Mouse (Mus musculus) embryo, embryonic 10 days (tissue): ENCODE data around the gene Rad51b.

ENCODE experiments used
- DNase-seq: peaks from one replicate; pipeline ENCODE4 v3.0.0-alpha.2; 2015; ENCODE audit warnings: low spot score

The Rad51b gene

DNA sequence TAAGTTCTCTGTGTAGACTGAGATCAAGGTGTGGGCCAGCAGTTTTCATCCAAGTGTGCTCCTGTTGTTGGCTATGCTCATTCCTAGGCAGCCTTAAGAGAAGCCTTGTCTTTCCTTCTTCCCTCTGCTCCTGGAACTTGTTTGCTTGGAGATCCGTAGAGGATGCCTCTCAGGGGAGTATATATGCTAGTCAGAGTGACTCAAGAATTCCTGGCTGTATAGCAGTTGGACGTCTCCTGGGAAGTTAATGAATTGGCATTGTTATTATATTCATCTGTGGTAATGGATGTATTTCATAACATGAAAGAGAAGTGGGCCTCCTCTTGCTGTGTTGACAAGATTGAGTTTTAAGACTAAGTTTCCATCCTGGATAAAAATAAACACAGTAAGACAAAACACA, 196.4 kb downstream of the Rad51b start:
- no peak for DNase-seq

DNA sequence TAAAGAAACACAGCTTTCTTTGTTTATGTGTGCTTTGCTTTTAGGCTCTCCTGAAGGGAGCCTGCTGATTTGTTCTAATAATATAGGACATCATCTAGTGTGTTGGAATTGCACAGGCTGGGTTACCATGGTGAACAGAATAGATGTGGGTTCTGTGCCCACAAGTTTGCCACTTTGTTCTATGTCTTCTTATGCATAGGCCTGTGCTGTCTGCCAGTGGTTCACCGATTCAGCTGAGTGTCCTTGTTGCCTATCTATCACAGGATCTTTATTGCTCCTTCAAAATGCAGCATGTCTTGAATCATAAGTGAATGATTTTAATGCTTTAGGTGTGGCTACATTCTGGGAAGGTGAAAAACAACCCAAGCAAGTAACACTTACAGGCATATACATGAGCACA, 201.2 kb downstream of the Rad51b start:
- no peak for DNase-seq

DNA sequence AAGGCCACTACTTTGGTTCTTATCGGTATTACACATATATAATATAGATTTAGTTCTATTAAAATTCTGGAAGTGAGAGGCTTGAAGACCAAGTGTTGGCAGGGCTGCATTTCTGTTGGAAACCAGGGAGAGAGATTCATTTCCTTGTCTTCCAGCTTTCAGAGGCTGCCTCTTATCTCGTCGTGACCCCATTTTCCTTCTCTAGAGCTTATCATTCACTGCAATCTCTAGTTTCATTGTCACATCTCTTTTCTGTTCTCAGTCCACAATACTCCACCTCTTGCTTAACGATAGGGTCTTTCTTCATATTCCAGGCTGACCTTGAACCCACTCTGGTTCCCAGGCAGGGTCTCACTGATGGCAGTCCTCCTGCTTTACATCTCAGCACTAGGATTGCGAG, 202.7 kb downstream of the Rad51b start:
- no peak for DNase-seq

DNA sequence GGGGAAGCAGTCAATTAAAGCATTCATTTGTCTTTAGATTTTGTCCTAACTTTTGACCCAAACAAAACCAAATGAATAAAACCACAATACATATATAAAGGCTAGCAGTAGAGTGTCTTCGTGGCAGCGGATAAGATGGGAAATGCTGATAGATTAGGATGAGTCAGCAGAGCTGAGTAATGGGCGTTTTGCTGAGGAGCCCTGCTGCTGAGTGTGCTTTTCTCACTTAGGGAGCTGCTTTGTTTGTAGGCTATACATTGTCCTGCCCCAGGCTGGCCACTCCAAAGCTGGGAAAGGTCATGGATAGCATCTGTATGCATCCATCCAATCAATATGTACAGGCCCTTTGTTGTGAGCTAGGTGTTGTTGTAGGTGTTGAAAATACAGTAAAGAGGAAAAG, 204.8 kb downstream of the Rad51b start:
- no peak for DNase-seq

DNA sequence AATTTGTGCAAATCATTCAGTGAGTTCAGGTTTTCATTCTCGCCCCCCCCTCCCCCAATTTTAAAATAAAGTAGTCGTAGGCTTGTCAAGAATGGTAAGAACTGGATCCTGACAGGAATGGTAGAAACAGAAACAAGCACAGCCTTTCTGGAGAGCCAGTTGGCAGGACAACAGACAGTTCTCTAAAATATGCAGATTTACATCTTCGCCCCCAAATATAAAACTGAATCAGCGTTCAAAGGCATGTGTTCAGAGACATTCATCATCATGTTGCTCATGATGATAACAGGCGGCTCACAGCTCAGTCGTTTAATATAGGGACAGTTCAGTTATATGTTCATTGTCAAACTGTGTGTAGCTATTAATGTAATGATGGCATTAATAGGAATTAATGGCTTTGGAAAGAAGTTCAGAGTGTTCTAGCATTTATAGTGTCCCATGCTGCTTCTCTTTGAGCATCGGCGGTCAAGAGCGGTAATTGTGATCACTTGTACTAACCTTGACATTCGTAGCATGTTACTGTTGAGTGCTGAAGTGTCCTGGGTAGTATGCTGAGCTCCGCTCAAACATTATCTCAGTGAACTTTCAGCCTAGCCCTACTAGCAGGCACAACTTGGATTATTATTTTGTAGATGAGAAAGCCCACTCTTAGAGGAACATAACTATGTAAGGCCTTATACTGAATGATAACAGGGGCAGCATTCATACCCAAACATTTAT, 205.9 kb downstream of the Rad51b start:
- no peak for DNase-seq

DNA sequence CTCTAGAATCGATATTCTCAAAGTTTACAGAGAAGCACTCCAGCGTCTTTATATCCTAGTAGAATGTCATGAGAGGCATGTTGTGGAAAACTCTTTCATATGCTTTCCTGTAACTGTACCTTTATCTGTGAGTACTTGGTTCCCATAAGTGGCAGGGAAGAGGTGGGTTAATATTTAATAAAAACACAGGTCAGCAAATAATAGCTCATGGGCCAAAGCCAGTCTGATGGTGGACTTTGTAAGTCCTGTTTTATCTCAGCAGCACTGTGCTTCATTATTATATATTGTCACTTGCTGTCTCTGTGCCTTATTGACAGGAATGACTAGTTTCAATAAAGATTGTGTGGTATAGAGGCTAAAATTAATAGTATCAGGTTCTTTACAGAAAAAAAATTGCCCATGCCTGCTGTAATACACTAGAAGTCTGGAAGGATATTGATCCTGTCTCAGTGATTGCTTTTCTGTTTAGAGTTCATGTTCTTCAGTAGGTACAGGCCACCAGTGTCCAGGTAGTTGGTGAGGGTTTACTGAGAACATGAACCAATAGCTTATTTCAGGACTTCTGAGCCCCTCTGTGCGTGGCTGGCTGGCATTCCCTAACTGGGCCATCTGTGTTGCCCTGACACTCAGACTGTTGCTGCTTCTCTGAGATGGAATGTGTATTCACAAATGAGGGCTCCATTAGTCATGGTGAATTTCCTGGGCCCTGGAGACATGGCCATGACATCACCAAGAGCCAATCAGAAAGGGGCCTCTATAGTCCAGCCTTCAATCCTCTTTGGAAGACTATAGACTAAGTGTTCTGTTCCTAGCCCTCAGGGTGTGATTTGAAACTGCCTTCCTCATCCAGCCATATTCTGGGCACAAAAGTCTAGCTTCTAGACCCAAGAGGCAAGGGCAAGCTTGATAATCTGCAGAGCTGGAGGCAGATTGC, 206.8 kb downstream of the Rad51b start:
- DNase-seq, result peak; percentile 88

DNA sequence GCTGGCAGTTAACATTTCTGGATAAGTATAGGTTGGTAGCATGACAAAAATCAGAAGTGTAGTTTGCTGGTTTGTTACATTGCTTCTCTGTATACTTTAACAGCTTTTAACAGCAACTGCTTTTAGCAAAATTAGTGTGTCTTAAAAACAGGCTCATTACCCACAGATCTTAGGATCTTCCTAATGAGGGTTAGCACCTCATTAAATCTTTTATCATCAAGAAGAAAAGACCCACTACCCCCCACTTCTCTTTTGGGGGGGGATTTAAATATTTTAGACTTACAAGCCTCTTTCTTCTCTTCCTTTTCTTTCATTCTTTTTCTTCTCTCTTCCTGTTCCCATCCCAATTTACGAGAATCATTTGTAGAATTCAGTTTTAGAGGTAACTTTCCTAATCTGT, 207.6 kb downstream of the Rad51b start:
- DNase-seq, result no peak

DNA sequence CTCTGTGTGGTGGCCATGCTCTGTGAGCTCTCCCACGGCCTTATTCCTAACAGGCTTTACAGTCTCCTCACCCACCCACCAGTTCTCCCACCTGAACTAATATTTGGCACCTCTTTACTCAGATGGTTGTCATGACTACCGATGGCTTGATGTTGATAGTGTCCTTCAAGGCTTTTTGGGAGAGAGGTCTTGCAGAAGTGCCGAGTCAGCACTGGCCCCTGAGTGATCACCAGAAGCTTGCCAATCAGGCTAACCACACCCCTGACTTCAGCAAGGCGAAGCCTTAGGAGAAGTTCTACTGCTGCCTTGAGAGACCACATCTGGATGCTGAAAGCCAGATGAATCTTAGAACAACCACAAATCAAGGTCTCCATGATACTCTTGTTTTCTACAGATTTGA, 209.3 kb downstream of the Rad51b start:
- DNase-seq, result peak; percentile 48

DNA sequence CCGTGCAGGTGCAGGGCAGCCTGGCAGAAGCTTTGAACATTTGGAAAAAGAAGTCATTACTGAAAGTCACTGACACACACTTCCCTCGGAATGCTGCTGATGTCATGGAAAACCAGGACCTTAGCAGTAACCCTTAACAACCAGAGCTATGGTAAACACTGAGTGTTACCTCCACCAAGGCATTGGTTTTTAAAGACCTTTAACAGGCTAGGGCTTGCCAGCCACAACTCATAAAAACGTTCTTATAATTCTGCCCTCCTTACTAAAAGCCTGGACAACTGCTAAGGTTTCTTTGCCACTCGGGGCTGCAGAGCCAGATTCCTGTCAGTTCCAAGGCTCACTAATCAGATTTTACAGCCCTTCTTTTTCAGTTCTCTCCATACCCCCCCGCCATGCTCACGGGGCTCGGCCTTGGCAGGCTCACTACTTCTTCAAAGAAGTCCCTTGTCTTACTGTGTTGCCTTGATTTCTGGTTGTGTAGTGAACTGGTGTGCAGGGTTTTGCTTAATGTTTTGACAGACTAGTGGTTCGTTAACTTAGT, 210.1 kb downstream of the Rad51b start:
- DNase-seq, result peak; percentile 74

DNA sequence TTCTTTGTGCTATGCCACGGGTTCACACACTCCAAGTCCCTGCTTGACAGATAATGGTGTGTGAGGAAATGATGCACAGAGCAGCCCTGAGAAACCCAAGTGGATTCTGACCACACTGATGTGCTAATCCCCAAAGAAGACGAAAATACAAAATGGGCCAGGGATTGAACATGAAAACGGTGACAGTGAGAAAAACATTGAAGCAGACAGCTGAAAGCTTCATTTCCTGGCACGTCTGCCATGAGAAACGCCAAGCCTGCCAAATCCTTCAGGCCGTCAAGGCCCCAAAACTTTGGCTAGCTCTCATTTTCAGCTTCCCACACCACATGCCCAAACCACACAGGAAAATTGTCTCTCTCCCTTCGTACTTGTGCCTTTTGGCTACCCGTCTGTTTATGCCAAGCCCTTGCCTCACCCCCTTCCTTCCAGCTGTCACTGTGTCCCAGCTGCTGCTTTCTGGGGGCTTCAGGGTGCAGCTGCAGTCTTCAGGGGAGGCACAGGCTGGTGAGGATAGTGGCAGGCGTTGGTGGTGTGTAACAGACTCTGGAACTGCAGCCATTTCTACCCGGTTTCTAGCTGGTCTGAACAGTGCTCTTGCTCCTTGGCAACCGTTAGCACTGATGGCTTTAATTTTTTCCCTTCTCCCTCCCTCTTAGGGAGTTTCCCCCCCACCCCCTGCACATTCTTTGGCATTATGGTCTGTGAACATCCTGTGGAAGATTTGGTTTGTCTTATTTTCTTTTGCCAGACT, 214.5 kb downstream of the Rad51b start:
- DNase-seq, result no peak

DNA sequence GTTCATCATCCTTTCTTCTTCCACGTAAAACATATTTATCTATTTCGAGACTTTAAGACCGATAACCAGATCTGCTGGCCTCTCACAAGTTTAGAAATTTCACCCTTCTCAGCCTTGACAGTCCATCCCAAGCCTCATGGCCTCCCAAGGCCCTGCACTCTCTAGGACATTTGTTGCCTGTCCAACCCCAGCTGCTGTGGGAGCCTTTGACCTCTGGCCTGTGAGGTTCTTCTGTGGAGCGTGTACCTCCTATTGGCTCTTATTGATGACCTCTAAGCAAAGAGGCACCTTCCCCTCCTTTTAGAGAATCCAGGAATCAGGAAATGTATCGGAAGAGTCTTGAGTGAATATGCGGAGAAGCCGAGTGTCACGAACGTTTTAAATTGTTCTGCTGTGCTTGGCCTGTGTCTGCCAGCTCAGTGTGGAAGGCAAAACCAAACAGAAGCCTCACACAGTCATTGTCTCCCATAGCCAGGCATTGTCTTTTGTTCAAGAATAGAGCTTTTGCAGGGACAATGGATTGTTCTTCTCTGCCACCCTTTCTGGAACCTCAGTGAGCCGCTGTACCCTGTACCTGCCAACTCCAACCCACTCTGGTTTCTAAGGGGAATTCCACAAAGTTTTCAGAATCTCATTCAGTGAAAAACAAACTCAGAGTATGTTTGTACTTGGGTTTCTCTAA, 215.3 kb downstream of the Rad51b start:
- DNase-seq, result no peak

DNA sequence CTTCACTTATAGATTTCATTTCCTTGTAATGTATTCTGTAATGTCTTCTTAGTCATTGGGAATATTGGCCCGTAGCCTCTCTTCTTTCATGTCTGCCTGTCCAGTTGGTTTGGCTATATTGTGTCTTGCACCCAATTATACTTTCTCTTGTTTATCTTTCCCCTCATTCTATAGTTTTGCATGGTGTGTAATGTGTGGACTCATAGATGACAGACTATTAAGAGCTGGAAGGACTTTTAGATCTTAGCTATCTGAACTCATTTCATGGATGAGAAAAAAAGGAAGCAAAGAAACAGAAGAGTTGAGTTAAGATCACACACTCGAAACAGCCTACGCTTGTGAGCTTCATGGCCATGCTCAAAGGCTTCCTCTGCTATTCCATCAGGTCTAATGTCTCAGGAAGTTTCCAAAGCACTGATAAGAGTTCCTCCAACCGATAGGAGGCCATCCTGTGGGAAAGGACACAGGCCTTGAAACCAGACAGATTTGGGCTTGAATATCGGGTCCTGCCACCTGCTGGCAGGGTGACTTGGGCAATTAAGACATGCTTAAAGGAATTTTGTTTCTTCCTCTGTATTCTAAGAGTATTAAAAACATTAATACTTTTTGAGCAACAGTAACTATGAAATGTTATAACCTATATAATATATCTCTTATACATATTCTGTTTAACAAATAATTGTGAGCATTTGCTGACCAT, 216.1 kb downstream of the Rad51b start:
- no peak for DNase-seq

DNA sequence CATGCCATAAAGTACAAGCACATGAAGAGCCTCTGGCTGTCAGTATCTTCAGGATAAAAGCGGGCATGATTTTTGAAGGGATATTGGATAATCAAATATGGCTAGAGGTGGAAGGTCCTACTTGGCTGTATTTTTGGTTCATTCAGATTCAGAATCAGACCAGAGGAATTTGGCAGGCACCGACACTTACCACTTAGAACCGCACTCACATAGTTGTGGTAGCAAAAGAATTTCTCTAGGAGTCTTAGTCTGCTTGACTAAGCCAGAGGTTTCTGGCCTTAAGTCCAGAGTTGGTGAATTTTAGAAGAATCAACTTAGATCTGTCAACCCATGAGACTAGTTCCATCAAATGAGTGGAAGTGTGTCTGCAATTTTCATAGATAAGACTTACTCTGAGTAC, 217.6 kb downstream of the Rad51b start:
- no peak for DNase-seq

DNA sequence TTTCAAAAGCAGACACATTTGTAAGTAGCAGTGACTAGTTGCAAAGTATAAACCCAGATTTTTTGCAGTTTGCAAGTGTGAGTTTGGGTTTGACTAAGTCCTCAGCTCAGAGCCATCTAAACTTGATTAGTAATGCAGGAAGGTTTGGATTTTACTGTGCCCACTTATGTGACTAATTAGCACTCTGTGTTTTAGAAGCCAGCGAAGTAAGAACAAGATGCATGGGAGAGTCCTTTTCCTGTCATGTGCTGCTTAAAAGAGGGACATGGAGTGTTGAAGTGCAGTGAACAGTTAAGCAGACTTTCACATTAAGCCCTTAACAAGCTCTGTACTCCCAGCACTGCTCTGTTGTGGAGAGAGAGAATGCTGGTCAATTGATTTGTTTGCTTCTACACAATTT, 225.3 kb downstream of the Rad51b start:
- peak; percentile 29 for DNase-seq

DNA sequence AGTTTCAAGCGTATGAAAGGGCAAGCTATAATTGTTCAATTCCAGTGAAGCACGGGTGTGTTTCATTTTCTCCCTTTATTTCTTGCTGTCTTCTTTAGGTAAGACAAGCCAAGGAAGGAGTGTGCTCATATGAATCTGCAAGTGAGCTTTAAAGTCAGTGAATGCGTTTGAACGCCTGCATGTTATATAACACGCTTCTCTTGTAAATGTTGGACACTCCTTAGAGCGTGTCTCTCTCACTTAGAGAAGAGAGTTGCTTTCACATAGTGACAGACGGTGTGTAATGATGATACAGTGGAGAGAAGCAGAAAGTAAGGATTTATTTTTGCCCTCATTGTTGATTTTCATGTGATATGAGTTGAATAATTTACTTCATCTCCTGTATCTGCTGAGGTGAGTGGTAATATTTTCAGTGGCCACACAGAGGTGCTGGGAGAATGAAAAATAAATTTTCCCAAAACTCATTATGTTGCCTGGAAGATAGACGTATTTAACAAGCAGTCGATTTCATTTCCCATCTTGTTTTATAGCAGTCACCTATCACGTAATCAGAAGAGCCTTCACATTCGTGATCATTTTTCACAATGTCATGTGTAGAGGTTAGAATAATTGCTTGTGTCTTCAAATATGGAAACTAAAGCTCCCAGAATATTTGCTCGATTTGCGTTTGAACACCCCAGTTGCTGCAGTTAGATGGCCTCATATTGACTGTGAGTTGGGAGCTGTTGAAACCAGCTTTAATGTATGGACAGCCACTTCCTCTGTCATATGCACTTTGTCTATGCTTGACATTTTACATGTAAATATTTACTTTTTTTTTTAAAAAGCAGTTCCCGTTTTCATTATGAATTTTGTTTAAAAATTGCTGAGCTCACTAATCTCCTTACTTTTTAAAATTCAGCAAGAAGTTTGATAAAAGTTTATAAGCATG, 228.1 kb downstream of the Rad51b start:
- DNase-seq, result no peak

DNA sequence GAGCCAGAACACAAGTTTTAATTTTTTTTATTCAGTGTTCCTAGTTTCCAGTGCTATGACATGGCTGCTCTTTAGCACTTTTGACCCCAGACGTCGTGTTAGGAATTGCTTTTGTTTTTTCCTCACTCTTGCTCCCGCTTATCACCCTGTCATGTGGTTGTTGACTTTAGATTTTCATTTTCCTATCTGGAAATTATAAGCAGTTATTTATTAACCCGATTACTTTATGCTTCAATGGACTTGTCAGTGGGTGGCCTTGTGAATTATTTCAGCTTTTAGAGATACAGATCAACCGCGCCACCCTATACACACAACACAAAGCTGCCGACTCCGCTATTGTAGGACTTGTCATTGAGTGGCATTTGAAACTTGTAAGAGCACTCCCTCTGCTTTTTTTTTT, 228.8 kb downstream of the Rad51b start:
- peak; percentile 56 for DNase-seq

DNA sequence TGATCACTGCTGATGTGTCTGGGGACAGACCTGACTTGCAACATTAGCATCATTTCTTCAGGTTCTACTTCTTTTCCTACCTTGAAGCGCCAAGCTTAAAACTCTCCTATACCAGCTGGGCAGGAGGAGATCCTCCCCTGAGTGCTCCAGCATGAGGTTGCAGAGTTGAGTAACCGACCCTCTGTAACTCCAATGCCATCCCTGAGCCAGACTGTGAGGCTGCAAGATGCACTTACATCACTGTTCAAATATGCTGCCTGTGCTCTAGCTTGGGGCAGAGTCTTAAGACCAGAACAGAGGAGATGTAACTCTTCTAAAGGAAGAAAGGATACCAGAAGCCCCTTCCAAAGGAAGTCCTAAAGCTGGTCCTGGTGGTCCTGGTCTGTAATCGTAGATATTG, 230.1 kb downstream of the Rad51b start:
- no peak for DNase-seq

DNA sequence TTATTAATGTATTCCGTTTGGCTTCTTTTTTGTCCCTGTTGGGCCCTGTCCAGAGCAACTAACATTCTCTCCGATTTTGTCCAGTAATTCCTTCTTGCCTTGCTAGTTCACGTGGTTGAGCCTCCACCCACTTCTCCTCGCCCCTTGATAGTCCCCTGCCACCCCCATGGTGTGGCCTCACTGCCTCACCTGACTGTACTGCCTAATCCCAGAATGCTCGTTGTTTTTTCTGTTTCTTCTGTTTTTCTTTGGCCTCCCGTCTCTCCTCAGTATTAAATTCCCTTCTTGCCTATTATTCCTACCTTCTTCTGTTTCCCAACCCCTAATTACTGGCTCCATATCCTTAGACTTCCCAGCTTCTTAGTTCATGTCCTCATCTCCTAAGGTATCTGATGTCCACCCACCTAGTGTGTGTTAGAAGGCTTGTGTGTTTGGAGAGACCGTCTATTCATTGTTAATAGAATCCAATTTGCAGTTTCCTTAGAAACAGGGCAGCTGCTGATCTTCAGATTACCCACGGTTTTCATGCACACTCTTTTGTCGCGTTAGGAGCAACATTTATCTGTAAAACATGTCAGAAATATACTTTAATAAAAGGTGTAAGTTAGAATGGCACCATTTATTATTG, 233.3 kb downstream of the Rad51b start:
- no peak for DNase-seq
